Mouse (Mus musculus) megakaryocyte, adult 5-6 weeks (primary cell): ENCODE results near the gene Ypel3. TPM values are rescaled to one million over a fixed set of nuclear protein-coding genes. Genes with fewer than 3 reads are reported as not detected.
"Not testable (repeated sequence)": the region's sequence is repeated elsewhere in the genome, so short reads cannot be mapped to it uniquely, and the experiment has no call there.

Experiments used
- ATAC-seq: 2 replicates; pipeline ENCODE4 v1.8.0; 2016; ENCODE audit warnings: mild to moderate bottlenecking, inconsistent platforms; ENCODE audit not compliant: poor library complexity, severe bottlenecking
- total RNA-seq, 2 experiments: library from RNA; stranded (forward) in 1 of 2; stranded (reverse) in 1 of 2; fragments of 153-499, 151-499 nt in 1 of 2; fragments of 221-1000, 200-1000 nt in 1 of 2; gene quantifications; 2 replicates each; pipeline versions ENCODE4 v1.2.3 to v1.2.4; 2015 to 2017

Ypel3 gene
- total RNA-seq, 2 experiments from 2014 or later, result 117 to 200 TPM

DNA sequence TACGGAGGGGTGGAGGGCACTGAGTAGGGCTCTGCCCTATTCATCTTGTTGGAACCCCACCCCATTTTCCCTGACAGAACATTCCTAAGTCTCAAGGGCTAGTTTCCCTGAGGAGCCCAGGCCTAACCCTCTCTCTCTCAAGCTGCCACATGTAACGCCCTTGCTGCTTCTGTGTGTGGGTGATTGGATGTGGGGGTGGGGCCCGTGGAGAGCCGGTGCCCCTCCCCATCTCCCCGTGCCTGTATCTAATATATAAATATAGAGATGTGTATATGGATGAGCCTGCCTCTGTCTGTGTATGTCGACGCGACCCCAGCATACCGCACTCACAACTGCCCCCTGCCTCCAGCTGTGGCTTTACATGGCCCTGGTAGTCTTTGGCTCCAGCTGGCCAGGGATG is 11.2 kb upstream of the Ypel3 start:
- ATAC-seq, result no peak

DNA sequence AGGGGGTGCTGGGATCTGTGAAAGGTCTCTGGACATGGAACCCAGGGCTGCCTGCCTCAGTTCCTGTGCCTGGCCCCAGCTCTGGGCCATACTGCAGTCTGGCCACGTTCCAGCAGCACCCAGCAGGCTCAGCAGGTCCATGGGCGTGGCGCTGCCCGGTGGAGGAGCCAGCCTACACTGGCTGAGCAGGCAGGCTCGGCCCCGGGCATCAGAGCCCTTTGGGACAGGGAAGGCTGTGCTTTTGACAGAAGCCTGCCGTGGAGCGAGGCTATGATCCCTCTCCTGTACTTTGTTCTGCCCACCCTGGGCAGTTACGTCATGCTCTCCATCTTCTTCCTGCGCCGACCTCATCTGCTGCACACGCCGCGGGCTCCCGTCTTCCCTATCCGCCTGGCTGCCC is 10.6 kb upstream of the Ypel3 start, which contains the start of gene Gdpd3:
Gene Gdpd3, plus strand, starts transcription at position 134 of the 400 bp plus-strand sequence.
- ATAC-seq, result no peak

DNA sequence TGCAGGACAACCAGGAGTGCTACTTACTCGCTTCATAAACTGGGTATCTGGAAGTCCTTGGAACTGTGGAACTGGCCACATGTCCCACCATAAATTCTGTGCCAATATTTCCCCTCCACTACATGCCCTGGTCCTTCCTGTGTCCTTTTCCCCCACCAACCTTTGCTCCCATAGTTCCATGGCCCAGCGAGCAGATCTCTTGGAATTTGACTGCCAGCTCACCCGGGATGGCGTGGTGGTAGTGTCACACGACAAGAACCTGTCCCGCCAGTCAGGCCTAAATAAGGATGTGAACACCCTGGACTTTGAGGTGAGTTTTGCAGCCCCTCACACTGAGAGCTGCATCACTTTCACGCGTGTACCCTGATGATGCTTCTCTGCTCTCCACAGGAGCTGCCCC is 9.8 kb upstream of the Ypel3 start:
- no peak for ATAC-seq

DNA sequence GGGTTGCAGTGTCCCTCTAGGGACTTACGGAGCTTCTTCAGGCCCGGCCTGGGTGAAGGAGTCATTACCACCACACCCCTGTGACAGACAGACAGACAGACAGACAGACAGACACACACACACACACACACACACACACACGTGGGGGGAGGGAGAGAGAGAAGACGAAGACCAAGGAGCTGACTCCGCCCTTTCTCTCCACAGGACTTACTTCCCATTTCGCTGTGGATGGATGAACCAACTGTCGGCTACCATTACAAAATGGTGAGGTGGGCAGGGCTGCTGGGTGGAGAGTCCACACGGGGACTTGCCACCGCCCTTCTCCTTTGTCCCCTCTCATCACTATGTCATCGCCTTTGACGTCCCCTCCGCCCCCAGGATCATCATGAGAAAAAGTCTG is 6.0 kb upstream of the Ypel3 start:
- ATAC-seq, result peak; percentile 96

DNA sequence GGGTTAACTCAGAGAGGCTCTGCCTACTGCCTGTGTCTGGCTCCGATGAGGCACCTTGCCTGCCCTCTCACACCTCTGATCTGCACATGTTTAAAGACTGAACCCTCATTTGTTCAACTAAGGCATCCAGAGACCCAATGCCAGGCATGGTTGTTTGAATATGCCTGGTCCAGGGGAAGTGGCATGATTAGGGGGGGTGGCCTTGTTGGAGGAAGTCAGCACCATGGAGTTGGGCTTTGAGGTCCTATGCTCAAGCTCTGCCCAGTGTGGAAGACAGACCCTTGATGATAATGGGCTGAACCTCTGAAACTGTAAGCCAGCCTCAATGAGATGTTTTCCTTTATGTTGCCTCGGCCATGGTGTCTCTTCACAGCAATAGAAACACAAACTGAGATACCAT is 3.4 kb upstream of the Ypel3 start:
- no peak for ATAC-seq

DNA sequence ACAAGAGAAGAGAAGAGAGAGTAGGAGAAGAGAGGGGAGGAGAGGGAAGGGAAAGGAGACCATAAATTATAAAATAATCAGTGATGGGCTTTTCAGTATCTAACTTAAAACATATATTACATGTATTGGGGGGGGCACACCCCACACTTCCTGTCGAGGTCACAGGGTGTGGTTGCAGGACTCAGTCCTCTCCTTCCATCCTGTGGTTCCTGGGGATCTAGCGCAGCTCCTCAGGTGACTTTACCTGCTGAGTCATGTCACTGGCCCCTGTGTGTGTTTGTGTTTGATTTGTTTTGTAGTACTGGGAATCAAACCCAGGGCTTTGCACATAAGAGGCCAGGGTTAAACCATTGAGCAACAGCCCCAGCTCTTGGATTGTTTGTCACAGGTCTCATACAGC is 2.3 kb upstream of the Ypel3 start:
- no peak for ATAC-seq

DNA sequence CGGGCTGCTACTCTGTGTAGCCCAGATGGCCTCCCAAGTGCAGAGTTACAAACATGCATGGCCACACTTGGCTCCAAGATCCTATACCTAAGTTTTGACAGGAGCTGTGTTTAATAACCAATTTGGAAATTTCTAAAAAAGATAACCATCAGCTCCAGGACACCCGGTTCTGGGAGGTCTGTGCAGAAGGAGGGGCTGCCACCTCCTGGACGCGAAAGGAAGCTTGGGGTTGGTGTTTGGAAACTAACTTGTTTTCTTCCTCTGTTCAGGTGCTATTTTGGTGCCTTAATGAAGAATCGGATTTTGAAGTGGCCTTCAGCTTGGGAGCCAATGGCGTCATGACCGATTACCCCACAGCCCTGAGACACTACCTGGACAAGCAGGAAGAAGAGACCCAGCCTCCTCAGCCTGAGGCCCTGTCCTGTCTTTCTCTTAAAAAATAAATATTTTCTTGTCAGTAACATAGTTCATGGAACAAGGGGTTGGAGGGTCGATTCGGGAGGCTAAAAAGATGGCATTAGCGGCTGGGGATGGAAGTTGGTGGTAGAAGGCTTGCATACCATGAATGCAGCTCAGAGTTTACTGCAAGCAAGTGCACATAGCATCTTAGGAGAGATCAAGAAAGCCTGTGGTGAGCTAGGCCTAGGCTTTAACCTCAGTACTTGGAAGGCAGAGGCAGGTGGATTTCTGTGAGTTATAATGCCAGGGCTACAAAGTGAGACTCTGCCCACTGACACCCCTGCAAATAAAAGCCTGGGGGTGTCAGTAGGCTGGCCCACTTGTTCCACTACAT is 1.4 kb upstream of the Ypel3 start:
- ATAC-seq, result no peak

DNA sequence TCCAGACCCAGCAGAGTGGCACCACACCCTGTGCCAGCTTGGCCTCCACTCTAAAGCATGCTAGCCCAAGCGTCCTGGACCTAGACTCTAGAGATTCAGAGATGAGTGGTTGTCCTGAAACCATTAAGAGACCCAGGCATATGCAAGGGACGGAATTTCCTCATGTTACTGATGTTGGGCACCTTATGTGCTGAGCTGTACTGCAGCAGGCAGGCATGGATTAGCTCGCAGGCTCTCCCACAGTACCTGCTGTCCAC is 849 bp upstream of the Ypel3 start:
- no peak for ATAC-seq

DNA sequence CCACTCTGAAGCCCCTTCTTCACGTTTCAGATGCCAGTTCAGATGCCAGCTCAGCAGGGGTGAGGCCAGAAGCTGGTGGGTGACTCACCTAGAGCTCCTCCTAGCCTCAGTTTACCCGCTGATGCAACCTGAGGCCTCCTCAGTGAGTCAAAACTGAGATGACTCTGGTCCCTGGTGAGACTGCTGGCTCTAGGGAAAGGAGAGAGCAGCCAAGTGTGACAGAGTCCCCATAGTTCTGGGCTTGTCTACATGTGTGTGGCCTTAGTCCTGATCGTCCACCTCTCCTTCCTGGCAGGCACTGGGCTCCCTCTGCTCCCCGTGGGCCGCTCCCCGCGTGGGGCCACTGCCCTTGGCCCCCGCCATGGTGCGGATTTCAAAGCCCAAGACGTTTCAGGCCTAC is 721 bp downstream of the Ypel3 start:
- no peak for ATAC-seq

DNA sequence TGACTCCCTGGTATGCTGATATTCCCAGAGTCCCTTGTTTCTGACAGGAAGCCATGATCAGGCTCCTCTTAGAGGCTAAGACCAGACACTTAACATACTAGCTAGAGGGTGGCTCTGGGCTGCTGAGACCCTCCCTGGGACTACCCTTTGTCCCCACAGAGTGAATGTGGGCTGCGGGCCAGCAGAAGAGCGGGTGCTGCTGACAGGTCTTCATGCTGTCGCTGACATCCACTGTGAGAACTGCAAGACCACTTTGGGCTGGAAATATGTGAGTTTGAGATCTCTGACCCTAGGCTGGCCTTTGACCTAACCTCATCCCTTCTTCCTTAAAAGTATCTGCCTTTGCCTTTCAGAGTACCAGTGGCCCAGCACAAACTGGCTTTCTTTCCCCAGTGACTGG is 1.4 kb downstream of the Ypel3 start:
- ATAC-seq, result no peak

DNA sequence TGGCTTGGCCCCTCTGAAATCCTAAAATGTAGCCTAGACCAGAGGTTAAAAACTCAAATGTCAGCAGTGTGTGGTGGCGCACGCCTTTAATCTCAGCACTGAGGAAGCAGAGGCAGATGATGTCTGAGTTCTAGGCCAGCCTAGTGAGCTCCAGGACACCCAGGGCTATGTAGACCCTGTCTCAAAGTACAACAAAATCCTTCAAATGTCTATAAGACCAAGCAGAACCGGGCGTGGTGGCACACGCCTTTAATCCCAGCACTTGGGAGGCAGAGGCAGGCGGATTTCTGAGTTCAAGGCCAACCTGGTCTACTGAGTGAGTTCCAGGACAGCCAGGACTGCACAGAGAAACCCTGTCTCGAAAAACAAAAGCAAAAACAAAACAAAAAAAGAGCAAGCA is 2.3 kb downstream of the Ypel3 start:
- ATAC-seq, result not testable (repeated sequence)

DNA sequence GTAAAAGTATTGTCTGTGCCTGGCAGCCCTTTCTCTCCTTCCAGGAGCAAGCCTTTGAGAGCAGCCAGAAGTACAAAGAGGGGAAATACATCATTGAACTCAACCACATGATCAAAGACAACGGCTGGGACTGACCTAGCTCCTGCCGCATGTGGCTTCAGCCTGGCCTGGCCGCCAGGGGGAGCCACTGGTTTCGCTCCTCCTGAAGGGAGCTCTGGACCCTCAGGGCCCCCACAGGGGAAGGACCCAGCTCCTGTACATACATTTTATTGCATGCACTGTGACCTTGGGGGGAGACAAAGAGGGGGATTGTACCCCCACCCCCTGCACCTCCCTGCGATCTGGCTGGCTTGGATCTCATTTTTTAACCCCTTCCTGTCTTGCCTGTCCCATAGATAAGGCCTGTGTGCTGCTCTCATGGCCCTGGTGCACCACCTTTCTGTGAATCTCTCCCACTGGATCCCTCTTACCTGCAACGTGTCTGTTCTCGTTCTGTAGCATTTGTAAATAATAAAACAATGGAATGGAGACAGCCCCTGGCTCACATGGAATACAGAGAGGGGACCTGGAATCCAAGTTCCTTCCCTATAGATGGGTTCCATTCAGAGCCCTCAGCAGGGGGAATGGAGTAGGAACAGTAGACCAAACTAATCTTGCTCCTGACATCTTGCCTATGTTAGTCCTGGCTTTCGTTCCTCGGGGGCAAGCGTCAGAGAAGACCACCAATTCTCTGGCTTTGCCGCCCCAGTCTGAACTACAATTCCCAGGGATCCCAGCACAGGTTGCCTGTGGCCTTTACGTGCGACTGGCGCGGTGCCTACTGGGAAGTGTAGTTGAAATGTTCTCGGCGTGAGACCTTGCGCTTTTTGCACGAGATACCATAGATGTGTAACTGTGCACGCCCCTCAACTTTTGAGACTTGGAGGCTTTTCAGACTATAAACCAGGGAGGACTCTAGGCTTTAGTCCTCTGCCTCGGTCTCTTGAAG is 3.5 kb downstream of the Ypel3 start:
- ATAC-seq, result peak; percentile 59

DNA sequence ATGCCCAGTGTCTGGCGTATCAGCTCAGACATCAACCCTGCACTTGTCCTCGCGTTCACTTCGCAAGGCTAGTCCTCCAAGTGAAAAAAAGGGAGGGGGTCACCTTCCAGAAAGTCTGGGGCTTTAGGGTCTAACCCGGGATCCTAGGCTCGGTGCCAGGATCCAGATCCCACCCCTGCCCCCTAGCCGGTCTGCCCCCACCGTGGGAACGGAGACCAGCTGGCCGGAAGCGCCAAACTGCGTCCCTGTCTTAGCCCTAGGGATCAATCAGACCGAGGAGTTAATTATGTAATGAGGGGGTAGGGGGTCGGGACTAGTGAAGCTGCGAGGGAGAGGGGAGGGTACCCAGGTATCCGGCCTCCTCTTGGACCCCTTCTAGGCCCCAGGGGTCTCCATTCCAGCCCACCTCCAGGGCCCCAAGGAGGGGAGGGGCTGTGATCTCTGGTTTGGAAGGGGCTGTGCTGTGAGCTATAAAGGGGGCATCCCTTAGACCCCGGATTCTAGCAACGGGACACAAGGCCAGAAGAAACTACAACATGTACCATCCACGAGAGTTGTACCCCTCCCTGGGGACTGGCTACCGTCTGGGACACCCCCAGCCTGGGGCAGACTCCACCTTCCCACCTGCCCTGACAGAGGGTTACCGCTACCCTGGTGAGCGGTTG is 4.3 kb downstream of the Ypel3 start, which contains the start of gene Tbx6:
Gene Tbx6, plus strand, starts transcription at position 513 of the 665 bp plus-strand sequence.
- no peak; the same call in 1 of the 2 replicates for ATAC-seq

DNA sequence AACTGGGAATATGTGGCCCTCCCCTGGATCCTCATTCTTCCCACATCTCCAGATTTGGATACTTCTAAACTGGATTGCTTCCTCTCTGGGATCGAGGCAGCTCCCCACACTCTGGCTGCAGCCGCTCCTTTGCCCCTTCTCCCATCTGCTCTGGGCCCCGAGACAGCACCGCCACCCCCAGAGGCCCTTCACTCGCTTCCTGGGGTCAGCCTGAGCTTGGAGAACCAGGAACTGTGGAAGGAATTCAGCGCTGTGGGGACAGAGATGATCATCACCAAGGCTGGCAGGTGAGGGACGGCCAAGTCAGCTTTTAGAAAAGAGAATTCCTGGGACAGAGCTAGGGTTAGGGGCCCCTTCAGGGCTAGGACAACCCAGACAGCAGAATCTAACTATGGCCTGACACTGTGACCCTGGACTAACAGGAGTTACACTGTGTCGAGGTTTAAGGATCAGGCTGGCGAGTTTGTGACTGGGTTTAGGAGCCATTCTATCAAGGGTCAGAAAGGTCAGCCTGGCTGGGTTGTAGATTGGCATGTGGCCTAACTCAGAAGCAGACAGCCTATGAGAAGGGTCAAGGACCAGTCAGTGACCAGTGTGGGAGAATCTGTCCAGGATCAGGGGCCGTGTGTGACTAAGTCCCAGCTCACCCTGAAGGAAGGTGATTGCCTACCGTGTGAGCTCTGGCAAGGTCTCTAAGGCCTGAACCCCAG is 5.1 kb downstream of the Ypel3 start:
- no peak for ATAC-seq

DNA sequence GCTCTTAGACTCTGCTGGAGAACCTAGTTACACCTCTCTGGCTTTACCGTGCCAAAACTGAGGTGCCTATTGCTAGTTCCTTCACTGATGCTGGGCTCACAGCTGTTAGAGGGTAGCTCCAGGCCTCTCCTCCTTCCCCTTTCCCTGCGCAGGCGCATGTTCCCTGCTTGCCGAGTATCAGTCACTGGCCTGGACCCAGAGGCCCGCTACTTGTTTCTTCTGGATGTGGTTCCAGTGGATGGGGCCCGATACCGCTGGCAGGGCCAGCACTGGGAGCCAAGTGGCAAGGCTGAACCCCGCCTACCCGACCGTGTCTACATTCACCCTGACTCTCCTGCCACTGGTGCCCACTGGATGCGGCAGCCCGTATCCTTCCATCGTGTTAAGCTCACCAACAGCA is 5.9 kb downstream of the Ypel3 start:
- no peak for ATAC-seq

DNA sequence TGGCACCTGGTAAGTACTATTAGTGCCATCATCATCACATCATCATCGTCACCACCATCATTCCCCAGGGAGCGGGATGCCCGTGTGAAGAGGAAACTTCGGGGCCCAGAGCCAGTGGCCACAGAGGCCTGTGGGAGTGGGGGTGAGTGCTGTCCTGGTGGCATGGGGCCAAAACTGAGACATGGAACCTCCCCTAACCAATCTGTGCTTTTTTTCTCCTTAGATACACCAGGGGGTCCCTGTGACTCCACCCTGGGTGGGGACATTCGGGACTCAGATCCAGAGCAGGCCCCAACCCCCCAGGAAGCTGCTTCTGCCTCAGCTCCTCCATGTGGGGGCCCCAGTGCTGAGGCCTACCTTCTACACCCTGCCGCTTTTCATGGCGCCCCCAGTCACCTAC is 7.7 kb downstream of the Ypel3 start:
- no peak for ATAC-seq

DNA sequence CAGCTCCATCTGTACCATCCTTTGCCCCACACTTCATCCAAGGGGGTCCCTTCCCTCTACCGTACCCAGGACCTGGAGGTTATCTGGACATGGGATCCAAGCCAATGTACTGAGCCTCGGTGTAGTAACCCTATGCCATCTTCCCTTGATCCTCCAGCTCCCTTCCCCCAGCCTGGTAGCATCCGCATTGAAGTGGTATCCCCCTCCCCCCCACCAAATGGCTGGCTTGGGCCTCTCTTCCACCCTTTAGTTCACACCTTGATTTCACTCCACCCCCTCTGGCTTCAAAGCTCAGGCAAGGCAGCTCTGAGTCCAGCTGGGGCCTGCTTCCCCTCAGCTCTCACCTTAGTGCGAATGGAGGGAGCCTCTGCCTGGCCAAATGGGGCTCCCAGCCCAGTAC is 8.3 kb downstream of the Ypel3 start:
- ATAC-seq, result no peak

DNA sequence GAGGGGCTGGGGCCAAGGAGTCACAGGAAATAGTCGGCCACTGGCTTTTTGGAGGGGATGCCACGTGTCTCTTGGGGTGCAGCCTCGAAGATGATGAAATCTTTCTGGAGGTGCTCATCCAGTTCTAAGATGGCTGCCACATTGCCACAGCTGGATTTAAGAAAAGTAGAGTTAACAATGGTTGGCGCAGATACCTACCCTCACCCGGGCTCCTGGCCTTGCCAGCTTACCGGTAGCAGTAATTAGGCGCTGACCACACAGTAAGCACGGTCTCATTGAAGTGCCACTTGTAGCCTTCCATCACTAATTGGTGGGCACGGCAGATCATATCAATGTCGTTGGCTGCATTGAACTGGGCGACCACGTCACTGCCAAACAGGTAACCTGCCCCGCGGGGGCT is 9.4 kb downstream of the Ypel3 start:
- ATAC-seq, result no peak

DNA sequence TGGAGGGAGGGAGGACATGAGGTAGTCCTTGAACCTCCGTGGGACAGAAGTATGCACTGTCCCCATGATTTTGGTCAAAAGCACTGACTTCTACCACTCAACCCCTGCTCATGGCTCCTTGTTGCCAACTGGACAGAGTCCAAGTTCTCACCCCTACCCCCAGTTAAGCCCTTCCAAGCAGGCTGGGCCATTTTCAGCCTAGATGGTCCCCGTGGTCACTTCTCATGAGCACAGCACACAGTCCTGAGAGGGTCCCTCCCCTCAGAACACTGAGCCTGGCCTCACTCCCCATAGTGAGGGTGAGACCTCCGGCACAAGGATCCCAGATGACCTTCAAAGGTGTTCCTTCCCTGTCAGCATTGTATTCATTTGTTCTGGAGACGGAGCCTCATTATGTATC is 12.4 kb downstream of the Ypel3 start:
- no peak for ATAC-seq

DNA sequence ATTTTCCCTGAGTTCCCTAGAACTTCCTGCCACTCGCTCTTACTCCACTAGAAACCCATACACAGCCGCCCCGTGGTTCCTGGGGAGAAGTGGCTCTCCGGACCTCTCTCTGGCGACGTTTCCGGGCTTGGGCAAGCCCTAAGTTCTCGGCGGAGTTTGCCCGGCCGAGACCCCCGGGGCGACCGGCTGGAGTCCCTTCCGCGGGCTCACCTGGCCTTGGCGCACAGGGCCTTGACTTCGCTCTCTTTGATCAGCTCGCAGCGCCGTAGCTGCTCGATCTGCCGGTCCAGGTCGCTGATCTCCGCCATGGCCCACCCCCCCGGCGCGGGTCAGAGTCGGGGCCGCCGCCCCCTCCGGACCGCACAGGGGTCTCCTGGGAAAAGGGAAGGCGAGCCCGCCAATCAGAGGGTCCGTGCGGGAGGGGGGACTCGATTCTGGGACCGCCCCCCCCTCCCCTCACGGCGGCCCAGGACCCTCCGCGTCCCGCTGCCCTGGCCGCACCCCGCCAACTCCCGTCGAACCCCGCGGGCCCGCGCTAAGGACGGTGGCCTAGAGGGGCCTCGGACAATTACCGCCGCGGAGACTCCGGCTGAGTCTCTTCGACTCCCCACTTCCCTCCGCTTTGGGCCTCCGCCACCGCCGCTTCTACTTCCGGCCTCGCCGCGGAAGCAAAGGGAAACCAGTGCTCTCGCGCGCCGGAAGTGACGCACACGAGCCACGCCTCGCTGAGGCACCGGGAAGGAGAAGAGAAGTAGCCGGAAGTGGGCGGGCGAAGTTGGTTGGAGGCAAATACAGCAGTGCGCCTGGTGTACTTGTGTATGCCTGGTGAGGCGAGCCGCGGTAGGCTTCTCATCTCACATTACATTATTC is 15.3 kb downstream of the Ypel3 start, which contains the start of gene Ppp4c:
Gene Ppp4c, minus strand, starts transcription at position 646 of the 870 bp plus-strand sequence.
- ATAC-seq, result peak; percentile 95
